Mouse (Mus musculus) layer of hippocampus, adult 11-12 months (tissue): ENCODE measurements around the gene Fut11.

Source experiments
- DNase-seq: peaks from one replicate; pipeline ENCODE4 v3.0.0; 2022; ENCODE audit warnings: low spot score

Gene Fut11

GRCm38 (mm10) chr14:20694884-20695760 is at the start of gene Fut11:
Gene Fut11, plus strand, starts transcription at chr14:20694968.
- peak; percentile 88 for DNase-seq

GRCm38 (mm10) chr14:20645547-20645946 is 49.2 kb upstream of the Fut11 start:
- no peak for DNase-seq

GRCm38 (mm10) chr14:20646381-20646780 is 48.4 kb upstream of the Fut11 start:
- no peak for DNase-seq

GRCm38 (mm10) chr14:20651000-20651399 is 43.8 kb upstream of the Fut11 start:
- DNase-seq, result no peak

GRCm38 (mm10) chr14:20651722-20652256 is 43.0 kb upstream of the Fut11 start:
- DNase-seq, result no peak

GRCm38 (mm10) chr14:20654690-20655421 is 39.9 kb upstream of the Fut11 start:
- DNase-seq, result no peak

- no peak for DNase-seq
These were observed 39.0 kb upstream of the Fut11 start for GRCm38 (mm10) chr14:20655731-20656130.

DNA sequence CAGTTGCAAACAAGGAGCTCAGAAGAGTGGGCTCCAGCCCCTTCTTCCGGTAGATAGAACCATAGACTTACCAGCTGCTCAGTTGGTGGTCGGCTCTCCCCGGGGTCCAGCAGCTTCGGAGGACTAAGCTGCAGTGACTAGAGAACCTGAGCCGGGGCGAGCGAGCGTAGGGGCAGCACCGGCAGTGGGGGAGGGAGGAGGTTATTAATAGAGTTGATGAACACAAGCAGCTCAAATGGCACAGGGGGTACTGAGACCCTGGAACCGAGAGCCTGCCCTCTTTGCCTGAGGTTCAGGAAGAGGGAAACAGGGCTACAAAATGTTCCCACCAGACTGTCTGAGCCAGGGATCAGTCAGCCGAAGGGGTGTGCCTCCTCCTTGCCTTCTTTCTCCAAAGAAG is 38.4 kb upstream of the Fut11 start, which contains the start of gene Myoz1:
TSS of gene Myoz1 (minus strand) at position 180 of the 400 bp plus-strand sequence.
- DNase-seq, result no peak

DNA sequence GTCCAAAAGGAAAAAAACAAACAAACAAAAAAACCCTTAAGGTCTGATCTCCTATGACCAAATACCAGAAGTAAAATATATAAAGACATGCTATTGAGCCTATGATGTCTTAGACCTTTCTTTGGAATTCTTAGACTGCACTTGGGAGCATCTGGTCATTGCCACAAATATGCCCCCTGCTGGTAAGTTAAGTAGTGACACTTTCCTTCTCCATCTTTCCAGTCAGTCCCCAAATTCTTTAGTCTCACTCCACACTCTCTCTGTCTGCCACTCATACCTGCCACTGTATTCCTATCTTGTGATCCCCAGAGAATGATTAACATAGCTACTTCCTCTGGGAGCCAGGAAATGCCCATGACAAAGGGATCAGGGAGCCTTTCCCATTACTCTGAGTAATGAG is 36.4 kb upstream of the Fut11 start:
- peak; percentile 66 for DNase-seq

DNA sequence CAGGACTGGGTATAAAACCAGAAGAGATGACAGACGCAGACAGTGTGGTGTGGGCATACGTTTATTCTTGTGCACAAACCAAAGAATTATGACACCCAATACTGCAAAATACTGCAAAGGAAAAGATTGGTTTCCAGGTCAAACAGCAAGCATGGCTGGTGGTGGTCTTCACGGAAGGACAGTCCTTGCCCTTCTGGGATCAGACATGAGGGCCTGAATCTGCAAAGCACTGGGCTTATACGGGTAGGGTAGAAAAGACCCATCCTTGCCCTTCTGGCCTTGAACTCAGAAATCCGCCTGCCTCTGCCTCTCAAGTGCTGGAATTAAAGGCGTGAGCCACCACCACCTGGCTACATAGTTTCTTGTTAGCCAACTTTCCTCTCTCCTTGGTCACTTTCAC is 35.9 kb upstream of the Fut11 start:
- DNase-seq, result no peak

GRCm38 (mm10) chr14:20659687-20660086 is 35.1 kb upstream of the Fut11 start:
- no peak for DNase-seq

DNA sequence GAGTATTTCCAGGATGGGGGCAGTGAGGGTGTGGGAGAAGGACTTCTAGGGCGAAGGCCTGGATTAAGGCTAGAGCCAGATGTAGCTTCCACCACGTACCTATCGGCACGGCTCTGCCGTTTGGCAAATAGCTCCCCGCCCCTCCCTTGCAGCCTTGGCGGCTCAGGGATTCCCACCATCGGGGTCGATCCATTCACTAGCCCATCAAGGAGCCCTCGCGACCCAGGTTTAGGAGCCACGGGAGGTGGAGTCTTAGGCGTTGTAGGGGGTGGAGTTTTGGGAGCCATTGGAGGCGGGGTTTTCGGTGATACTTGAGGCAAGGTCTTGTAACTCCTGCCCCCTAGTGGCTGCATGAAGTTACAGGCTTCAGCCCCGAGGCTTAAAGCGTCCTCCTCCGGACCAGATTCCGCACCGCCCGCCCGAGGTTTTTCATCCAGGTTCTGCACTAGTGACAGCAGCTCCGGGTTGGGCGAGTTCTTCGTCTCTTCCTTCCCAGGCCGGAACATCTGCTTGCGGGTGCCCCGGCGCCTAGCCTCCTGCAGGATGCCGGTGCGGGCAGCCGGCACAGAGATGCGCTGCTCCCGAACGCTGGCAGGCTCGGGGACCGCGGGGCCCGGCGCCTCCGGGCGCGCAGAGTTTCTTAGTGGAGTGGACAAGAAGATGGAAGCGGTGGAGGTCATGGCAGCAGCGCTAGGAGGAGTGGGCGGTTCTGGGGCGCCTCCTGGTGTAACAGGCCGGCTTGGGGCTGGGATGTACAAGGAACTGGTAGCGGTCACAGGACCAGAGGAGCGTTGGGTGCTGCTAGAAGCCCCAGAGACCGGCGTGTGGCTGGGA is 33.7 kb upstream of the Fut11 start:
- peak; percentile 97 for DNase-seq

DNA sequence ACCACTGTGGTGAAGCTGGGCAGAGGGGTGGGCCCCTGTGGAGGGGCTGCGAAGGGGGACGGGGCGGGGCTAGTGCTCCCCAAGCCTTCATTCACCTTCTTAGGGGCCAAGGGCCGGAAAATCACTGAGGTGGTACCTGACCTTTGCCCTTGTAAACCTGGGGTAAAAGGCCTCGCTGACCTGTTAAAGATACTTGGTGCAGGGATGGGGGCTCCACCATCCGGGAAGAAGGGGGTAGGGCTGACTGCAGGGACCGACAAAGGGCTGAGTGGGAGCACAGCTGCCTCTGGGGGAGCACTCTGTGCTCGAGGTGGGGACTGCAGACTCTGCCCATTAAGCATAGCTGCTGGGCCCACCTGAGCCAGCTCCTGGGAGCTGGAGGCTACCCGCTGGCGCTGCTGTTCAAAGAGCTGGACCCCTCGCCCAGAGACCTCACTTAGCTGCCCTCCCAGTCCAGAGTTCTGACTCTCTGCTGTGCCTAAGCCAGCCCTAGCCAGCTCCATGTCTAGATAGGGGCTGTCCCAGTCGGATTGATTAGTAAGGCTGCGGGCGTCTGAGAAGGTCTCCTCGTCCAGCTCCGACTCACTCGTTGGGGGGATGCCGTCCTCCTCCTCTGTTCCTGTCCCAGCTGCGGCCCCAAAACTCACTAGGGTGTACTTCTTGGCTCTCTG is 33.0 kb upstream of the Fut11 start:
- DNase-seq, result peak; percentile 29

DNA sequence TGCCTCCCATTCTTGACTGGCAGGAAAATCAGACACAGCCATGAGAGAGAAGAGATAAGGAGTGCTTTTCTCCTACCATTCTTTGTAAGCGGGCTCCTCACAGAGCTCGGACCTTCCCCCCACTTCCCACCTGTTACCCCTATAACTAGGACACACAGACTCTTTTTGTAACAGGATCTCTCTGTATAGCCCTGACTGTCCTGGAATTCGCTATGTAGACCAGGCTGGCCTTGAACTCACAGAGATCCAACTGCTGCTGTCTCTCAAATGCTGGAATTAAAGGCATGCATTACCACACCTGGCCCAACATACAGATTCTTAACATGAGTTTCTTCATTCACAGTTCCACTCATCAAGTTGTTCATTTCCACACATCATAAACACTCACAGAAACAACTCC is 32.0 kb upstream of the Fut11 start:
- DNase-seq, result no peak

DNA sequence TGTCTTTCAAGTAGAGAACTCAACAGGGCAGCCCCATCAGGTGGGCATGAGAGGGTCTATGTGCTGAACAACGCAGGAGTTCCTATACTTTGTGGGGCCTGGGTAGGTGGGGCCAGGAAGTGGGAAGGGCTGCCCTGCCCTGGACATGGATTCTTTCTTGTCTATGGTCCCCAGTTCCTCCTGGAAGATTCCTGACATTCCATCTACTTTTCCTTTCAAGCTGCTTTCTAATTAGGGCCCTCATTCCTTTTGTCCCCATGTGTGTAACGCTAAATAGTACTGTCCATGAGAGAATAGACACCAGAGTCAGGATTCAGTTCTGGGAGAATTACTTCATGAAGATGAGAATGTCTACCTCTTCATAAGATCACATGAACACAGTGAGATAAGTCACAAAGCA is 31.2 kb upstream of the Fut11 start:
- no peak for DNase-seq

- DNase-seq, result no peak
These were observed 30.3 kb upstream of the Fut11 start for GRCm38 (mm10) chr14:20664436-20664835.

DNA sequence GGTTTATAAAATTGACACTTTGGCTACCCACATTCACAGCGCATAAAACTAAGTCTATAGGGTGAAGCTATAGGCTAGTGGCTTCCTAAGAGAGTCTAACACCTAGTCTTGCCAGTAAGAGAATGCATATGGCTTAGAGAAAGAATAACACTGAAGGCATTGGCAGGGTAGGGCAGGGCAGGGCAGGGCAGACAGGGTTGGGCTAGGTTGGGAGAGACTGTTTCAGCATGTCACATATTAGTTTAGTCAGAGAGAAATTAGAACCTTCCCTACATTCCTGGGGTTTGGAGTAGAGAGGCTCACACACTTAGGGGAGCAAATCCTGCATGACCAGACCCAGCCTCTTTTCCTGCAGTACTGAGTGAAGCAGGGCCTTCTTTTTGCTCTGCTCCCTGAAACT is 27.3 kb upstream of the Fut11 start:
- no peak for DNase-seq

DNA sequence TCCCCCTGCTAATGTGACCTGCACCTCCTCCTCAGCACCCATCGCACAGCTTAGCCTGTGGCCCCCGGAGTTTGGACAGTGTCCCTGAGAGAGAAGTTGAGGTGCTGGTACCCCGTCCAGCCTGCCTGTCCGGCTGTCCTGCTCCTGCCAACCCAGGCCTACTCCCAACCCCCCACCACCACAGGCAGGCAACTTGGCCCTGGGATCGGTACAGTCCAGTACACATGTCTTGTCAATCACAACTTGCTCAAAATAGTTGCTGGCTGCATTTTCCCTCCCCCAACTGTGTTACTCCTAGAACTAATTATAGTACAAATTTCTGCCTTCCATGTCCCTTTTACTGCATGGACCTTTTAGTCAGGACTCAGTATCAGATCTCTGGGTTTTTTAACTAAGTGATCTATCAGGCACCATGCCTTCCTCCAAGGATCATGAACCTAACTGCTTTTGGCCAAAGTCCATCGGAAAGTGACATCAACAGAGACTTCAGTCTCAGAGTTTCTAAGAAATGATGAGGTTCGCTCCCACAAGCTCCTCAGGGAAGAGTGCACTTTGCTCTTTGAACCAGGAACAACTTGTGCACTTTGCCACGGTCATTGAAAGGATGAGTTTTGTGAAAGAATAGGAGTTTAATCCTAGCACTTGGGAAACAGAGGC is 26.5 kb upstream of the Fut11 start, which contains the start of gene Synpo2l:
TSS of gene Synpo2l (minus strand) at position 201 of the 657 bp plus-strand sequence.
- DNase-seq, result no peak

- no peak for DNase-seq
These were observed 21.8 kb upstream of the Fut11 start for GRCm38 (mm10) chr14:20672990-20673389.

DNA sequence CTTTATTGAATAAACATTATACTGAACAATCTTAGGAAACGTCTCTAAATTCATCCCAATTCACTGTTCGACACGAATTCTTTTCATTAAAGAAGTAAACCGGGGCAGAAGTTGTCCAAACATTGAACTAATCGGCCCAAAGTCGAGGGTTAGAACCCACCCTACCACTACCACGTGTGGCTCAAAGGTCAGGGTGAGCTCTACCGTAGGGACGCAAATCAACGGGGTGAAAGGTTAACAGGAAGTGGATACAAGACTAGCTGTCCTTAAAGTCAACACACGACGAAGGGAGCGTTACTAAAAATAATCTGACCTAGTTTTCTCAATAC is 21.1 kb upstream of the Fut11 start:
- DNase-seq, result no peak
